Mouse (Mus musculus): ENCODE data around the gene Tmem169.

DNA sequence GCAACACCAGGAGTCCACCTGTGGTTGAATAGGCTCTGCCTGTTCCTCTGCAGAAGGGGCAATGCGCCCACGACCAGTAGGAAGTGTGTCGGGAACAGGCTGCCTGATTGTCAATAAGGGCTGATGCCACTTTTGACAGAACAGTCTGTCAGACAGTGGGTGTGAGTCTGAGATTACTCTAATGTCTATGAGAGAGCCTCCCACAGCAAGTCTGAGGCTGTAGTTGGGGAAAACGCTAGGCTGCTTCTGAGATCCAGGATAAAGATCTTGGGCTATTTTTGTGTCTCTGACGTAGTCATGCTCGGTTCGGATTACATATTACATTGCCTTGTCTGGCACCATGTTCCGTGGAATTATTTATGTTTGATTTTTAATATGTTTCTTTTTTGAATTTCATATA, 11.6 kb downstream of the Tmem169 start:
- no peak for TF ChIP-seq MYOD1 (IDR thresholded peaks at IDR 0.05; ENCODE audit: control insufficient read depth in 1 of 3, insufficient read length in 2 of 3, low read depth in 2 of 3)
- TF ChIP-seq POLR2A (IDR thresholded peaks at IDR 0.05; ENCODE audit: insufficient read length, low read depth), result no peak
- no peak for TF ChIP-seq SRF (IDR thresholded peaks at IDR 0.05; ENCODE audit: control insufficient read depth, insufficient read length, low read depth)
- no peak for TF ChIP-seq MAX (IDR thresholded peaks at IDR 0.05; ENCODE audit: low read depth)
- no peak for TF ChIP-seq USF1 (IDR thresholded peaks at IDR 0.05; ENCODE audit: low read depth)
- no peak for TF ChIP-seq POLR2AphosphoS2 (IDR thresholded peaks at IDR 0.05; ENCODE audit: insufficient read length, low read depth)
- no peak for TF ChIP-seq TCF12 (IDR thresholded peaks at IDR 0.05; ENCODE audit: insufficient read depth, poor library complexity, severe bottlenecking)
- no peak for TF ChIP-seq MYOG (IDR thresholded peaks at IDR 0.05; ENCODE audit: control insufficient read depth in 1 of 3, insufficient read depth in 1 of 3, insufficient read length in 2 of 3, low read depth in 2 of 3)
- no peak for TF ChIP-seq REST (IDR thresholded peaks at IDR 0.05; ENCODE audit: insufficient read depth, insufficient read length)
- TF ChIP-seq E2F4 (IDR thresholded peaks at IDR 0.05; ENCODE audit: insufficient read depth), result no peak
- TF ChIP-seq TCF3 (IDR thresholded peaks at IDR 0.05; ENCODE audit: insufficient read length, low read depth), result no peak

Data from myocyte (in vitro differentiated cells).